Mouse (Mus musculus) lung, embryonic 16.5 days (tissue): ENCODE measurements around the gene Lhb. TPM values are rescaled to one million over a fixed set of nuclear protein-coding genes. Genes with fewer than 3 reads are reported as not detected.

Experiments used
- ATAC-seq: fragments of 200-750 bp; cut with Nextera tagmentation; 2 replicates; pipeline ENCODE4 v1.8.0; 2017; ENCODE audit warnings: low read depth, mild to moderate bottlenecking, moderate library complexity
- H3K27ac ChIP-seq: fragments of 300-500 bp; sonication (generic); 2 replicates; pipeline ENCODE4 v1.5.1; 2014; ENCODE audit warnings: mild to moderate bottlenecking, control low read depth, low read length
- H3K27me3 ChIP-seq: fragments of 300-500 bp; sonication (generic); 2 replicates; pipeline ENCODE4 v1.6.1; 2014; ENCODE audit warnings: low read depth, low read length, mixed read lengths; ENCODE audit not compliant: control insufficient read depth, insufficient read depth
- H3K36me3 ChIP-seq: fragments of 300-500 bp; sonication (generic); 2 replicates; pipeline ENCODE4 v1.6.1; 2014; ENCODE audit warnings: low read length; ENCODE audit not compliant: control insufficient read depth, insufficient read depth
- H3K4me1 ChIP-seq: fragments of 300-500 bp; sonication (generic); replicated peaks from 2 replicates; pipeline ENCODE4 v1.6.1; 2014; ENCODE audit warnings: low read length, mixed read lengths; ENCODE audit not compliant: control insufficient read depth, insufficient read depth
- H3K4me2 ChIP-seq: fragments of 300-500 bp; sonication (generic); 2 replicates; pipeline ENCODE4 v1.6.1; 2014; ENCODE audit warnings: low read depth, low read length, control low read depth
- H3K4me3 ChIP-seq: fragments of 300-500 bp; sonication (generic); 2 replicates; pipeline ENCODE4 v1.5.1; 2014; ENCODE audit warnings: mild to moderate bottlenecking, low read length, control low read depth
- H3K9ac ChIP-seq: fragments of 300-500 bp; sonication (generic); 2 replicates; pipeline ENCODE4 v1.6.1; 2014; ENCODE audit warnings: low read length, control low read depth
- H3K9me3 ChIP-seq: fragments of 300-500 bp; sonication (generic); 2 replicates; pipeline ENCODE4 v1.6.1; 2016; ENCODE audit warnings: low read length; ENCODE audit not compliant: control insufficient read depth
- WGBS: fragments of 180-500 bp; shearing (Covaris S2); extraction: QIAGEN DNeasy Blood & Tissue Kit; methylation state at CpG from one replicate; pipeline ENCODE4 v1.1.7; 2014; 5-methylcytosine and 5-hydroxymethylcytosine counted together
- polyA plus RNA-seq: library from polyadenylated mRNA; unstranded; fragments of >200 nt; fragmentation: Nextera tagmentation; extraction: Ambion mirVana; gene quantifications from 2 replicates; pipeline ENCODE4 v1.2.1, GENCODE M21; 2015

Gene Lhb
- polyA plus RNA-seq, 1 experiment from 2014 or later: 3.3 TPM

DNA sequence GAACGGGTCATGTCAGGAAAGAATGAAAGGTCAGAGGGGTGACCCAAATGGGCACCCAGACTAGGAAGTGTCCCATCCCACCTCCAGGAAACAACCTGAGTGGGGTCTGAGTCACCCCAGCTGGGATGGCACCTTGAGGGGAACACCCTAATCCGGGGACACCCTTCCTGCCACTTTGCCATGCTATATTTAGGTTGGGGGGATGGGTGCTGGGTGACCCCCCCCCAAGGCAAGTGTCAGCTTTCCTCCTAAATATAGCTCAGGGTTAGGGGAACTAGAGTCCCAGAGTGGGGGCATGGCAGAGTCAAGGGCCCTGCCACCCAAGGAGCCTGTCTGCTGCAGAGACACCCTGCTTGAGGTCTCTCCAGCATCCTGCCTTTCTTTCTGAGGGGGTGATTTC, 8.2 kb upstream of the Lhb start:
- H3K36me3 ChIP-seq: no peaks in the 10 kb centered on the region
- no peak overlapping the region for H3K27ac ChIP-seq
- H3K27me3 ChIP-seq: peaks cover 83% of the 10 kb centered on the region
- H3K4me1 ChIP-seq: peaks cover 17% of the 10 kb centered on the region
- 83% methylated on average over 2 of the region's 2 CpGs for WGBS
- no peak overlapping the region for H3K9ac ChIP-seq
- no peaks in the 10 kb centered on the region for H3K9me3 ChIP-seq
- no peak overlapping the region for H3K4me3 ChIP-seq
- H3K4me2 ChIP-seq: no peak overlapping the region
- ATAC-seq: no peak

DNA sequence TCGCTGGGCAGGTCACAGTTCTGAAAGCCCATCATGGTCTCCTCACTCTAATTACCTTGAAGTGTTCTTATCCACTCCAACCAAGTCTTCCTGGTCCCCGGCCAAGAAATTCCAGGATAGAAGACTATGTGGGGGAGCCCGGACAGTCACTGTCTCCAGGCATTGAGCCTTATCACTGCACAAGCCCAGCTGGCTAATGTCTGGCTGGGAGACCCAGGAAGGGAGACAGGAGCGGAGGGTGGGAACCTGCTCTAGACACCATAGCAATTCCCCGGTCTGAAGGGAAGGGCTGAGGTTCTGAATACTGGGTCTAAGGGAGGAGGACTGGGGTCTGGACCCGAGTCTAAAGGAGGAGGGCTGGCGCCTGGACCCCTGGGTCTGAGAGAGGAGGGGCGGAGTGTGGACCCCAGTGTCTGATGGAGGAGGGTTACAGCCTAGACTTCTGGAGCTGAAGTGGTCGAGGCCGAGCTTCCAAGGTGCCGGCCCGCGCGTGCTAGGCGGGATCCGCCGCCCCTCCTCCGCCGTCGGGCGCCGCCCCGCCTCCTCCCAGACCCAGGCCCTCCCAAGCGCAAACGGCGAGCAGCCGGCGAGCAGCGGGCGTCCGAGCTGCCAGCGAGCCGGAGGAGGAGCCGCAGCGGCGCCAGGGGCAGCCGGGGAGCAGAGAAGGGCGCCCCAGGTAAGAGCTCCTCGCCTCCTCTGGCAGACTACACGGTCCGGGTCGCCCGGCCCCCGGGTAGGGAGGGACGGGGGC, 7.3 kb upstream of the Lhb start, which contains the start of gene Ntf5:
TSS of gene Ntf5 (plus strand) at position 583 of the 751 bp plus-strand sequence.
- H3K27ac ChIP-seq: peak within 1 kb of the TSS; percentile 78

DNA sequence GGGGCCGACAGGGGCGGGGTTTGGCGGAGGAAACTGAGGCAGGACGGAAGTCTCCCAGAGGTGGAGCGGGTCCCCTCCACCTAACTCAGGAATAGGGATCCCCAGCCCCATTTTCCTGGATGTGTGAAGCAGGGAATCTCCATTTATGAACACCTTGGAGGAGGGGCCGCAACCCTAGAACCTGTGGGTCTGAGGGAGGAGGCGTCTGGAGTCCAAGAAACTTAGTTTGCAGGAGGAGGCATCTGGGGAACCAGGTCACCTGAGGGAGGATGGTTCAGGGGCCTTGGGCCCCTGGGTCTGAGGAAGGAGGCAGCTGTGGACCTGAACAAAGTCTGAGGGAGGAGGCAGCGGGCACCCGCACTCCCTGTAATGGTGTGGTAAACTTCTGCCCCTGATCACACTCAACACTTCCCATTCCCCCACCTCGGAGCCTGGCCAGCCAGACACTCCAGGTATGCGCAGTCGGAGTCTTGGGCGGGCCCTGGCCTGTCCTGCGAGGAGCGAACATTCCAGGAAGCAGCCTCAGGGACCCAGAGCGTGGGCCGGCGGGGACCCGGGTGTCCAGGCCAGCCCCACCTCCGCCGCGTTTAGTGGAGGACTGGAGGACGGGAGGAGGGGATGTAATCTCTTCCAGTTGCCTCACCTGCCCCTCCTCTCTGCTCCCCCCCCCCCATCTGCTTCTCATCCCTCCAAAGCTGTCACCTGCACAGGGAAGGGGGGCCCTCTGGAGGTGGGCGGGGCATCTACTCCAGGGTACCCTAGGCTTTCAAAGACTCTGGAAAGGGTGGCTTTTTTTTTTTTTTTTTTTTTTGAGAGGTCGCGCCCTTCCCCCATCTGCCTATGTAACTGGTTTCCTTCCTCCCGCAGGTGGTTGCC, 6.5 kb upstream of the Lhb start:
- Histone ChIP-seq H3K9me3 (no peaks in the 10 kb centered on the region), H3K27me3 (peaks cover 77% of the 10 kb centered on the region), H3K9ac (peak overlapping the region; percentile 71), H3K4me1 (peaks cover 22% of the 10 kb centered on the region), H3K4me3 (peak overlapping the region; percentile 63), H3K4me2 (peak overlapping the region; percentile 93), H3K36me3 (no peaks in the 10 kb centered on the region), H3K27ac (peak overlapping the region; percentile 78)
- ATAC-seq: peak; percentile 64
- 2% methylated on average over 26 of the region's 27 CpGs for WGBS

More for the DNA sequence above, 7.3 kb upstream of the Lhb start, which contains the start of gene Ntf5:
- WGBS: 1% methylated on average over 42 of the region's 45 CpGs
- Histone ChIP-seq H3K27me3 (peaks cover 78% of the 10 kb centered on the region), H3K9ac (peak within 1 kb of the TSS; percentile 71), H3K4me1 (peaks cover 20% of the 10 kb centered on the region), H3K4me3 (peak within 1 kb of the TSS; percentile 63), H3K36me3 (no peaks in the 10 kb centered on the region), H3K9me3 (no peaks in the 10 kb centered on the region), H3K4me2 (peak within 1 kb of the TSS; percentile 93)
- peak; percentile 80 for ATAC-seq

DNA sequence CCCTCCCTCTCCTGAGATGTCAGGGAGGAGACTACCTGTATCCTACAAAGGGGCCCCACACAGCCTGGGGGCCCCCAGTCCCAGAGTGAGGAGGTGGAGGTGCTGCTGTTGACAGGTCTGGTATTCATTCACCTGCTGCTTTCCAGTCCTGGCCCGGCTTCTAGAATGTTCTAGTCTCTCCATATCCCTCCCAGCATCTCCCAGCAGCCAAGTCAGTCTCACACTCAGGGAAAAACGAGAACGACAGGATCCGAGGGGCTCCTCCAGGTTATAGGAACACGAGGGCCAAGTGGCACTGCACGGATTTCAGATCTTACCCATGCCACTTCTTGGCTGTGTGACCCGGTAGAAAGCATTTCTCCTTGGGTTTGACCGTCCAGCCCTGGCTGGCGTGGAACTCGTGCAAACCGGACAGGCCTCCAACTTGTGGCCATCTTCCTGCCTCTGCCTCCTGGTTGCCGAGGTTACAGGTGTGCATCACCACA, 5.8 kb upstream of the Lhb start:
- Histone ChIP-seq H3K4me1 (peaks cover 23% of the 10 kb centered on the region), H3K27ac (no peak overlapping the region), H3K27me3 (peaks cover 72% of the 10 kb centered on the region), H3K4me2 (peak overlapping the region; percentile 93; the same call in 1 of the 2 replicates), H3K4me3 (no peak overlapping the region), H3K36me3 (no peaks in the 10 kb centered on the region), H3K9ac (no peak overlapping the region), H3K9me3 (no peaks in the 10 kb centered on the region)
- WGBS: 34% methylated on average over 12 of the region's 12 CpGs
- ATAC-seq: no peak

DNA sequence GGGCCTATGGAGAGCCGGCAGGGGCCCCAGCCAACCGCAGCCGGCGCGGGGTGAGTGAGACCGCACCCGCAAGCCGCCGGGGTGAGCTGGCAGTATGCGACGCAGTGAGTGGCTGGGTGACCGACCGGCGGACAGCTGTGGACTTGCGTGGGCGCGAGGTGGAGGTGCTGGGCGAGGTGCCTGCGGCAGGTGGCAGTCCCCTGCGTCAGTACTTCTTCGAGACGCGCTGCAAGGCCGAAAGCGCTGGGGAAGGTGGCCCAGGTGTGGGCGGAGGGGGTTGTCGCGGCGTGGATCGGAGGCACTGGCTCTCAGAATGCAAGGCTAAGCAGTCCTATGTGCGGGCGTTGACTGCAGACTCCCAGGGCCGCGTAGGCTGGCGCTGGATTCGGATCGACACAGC, 5.0 kb upstream of the Lhb start:
- no peak for ATAC-seq
- Histone ChIP-seq H3K27me3 (peaks cover 64% of the 10 kb centered on the region), H3K36me3 (no peaks in the 10 kb centered on the region), H3K9me3 (no peaks in the 10 kb centered on the region), H3K4me2 (peak overlapping the region; percentile 37), H3K27ac (no peak overlapping the region), H3K9ac (peak overlapping the region; percentile 30), H3K4me3 (peak overlapping the region; percentile 25), H3K4me1 (peaks cover 23% of the 10 kb centered on the region)
- WGBS: 12% methylated on average over 37 of the region's 37 CpGs

DNA sequence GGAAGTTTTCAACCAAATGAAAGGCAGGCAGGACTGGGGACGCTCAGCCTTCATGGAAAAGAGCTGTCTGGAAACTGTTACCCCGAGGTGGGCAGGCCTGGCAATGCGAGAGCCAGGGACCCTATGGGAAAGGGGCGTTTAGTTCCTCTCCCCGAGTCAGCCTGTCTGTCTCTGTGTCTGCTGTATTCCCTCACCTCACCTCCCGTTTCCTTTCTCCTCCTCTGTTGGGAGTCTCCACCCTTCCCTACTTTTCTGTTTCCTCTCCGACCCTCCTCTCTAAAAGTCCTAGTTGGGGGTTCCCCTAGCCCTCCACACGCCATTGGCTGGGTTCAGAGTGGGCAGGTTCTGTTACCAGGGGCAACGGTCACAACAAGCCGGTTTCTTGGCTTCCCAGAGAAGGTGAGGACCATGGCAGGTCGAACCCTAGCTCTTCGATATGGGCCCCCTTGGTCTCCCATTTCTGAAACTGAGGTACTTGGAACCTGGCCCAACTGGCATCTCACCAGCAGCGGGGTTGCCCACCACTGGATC, 2.6 kb upstream of the Lhb start:
- Histone ChIP-seq H3K4me3 (no peak overlapping the region), H3K36me3 (peaks cover 17% of the 10 kb centered on the region), H3K4me1 (peaks cover 22% of the 10 kb centered on the region), H3K4me2 (no peak overlapping the region), H3K27me3 (peaks cover 49% of the 10 kb centered on the region), H3K9ac (no peak overlapping the region), H3K27ac (no peak overlapping the region), H3K9me3 (no peaks in the 10 kb centered on the region)
- no peak for ATAC-seq
- 10% methylated on average over 13 of the region's 13 CpGs for WGBS

DNA sequence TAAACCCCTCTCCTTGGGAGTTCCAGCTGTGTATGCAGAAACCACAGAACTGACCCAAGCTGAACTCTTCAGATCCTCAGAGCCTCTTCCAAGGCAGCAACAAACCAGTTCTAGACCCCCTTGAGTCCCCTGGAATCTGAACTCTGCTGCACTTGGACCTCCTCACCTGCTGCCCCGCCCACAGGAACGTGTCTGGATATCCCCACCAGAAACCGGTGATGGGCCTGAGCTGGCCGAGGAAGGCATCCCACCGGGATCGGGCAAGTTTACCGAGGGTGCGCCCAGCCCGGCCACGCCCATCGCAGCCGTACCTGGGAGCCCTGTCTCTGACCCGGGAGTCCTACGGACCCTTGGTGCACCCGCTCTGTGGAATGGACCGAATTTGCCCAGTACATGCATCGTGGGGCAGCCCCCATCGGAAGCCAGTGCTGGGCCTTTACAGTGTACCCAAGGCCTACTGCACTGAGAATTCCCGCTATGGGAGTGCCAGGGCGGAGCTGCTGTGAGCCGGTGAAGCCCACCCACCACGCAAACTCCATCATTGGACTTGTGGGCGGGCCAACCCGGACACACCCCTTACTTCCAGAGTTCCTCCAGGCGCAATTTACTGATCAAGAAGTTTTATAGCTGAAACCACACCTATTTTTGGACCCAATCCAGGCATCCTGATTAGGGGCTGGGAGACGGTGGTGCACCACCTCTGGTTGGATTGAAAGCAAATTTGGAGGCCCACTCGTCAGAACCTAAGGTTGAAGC, 583 bp upstream of the Lhb start:
- peaks cover 34% of the 10 kb centered on the region for H3K27me3 ChIP-seq
- H3K9ac ChIP-seq: no peak overlapping the region
- no peaks in the 10 kb centered on the region for H3K9me3 ChIP-seq
- no peak overlapping the region for H3K4me3 ChIP-seq
- peaks cover 27% of the 10 kb centered on the region for H3K36me3 ChIP-seq
- H3K4me2 ChIP-seq: no peak overlapping the region
- peak; percentile 14; the same call in 1 of the 2 replicates for ATAC-seq
- WGBS: 10% methylated on average over 27 of the region's 27 CpGs
- no peak overlapping the region for H3K27ac ChIP-seq
- H3K4me1 ChIP-seq: peaks cover 9% of the 10 kb centered on the region

DNA sequence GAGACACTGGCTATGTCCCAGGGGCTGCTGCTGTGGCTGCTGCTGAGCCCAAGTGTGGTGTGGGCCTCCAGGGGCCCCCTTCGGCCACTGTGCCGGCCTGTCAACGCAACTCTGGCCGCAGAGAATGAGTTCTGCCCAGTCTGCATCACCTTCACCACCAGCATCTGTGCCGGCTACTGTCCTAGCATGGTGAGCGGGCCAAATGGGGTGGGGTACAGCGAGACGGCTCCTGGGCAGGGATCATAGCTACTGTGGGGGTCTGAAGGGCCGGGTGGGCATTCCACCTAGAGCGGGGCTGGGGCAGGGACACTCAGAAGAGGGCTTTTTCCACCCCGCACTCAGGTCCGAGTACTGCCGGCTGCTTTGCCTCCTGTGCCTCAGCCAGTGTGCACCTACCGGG, 574 bp downstream of the Lhb start:
- Histone ChIP-seq H3K4me3 (no peak overlapping the region), H3K4me2 (no peak overlapping the region), H3K27ac (no peak overlapping the region), H3K4me1 (peaks cover 6% of the 10 kb centered on the region), H3K9me3 (no peaks in the 10 kb centered on the region), H3K9ac (no peak overlapping the region), H3K36me3 (peaks cover 29% of the 10 kb centered on the region), H3K27me3 (peaks cover 22% of the 10 kb centered on the region)
- no peak for ATAC-seq
- 91% methylated on average over 14 of the region's 14 CpGs for WGBS
